Mouse (Mus musculus): ENCODE results near the gene Six1. TPM values are rescaled to one million over a fixed set of nuclear protein-coding genes. Genes with fewer than 3 reads are reported as not detected.

The Six1 gene
- polyA plus RNA-seq, 1 experiment from 2014 or later = 0.53 TPM

- H3K4me1 ChIP-seq (replicated peaks) = peaks cover 28% of the 10 kb centered on the region
- no peak for ATAC-seq (ENCODE audit: insufficient read depth)
- WGBS (ENCODE audit: insufficient replicate concordance) = 2% methylated on average over 5 of the region's 5 CpGs
- H3K9me3 ChIP-seq (replicated peaks) = no peaks in the 10 kb centered on the region
- no peak overlapping the region for H3K4me3 ChIP-seq (replicated peaks)
- H3K9ac ChIP-seq = no peak overlapping the region
- no peaks in the 10 kb centered on the region for H3K36me3 ChIP-seq (replicated peaks)
- peaks cover 100% of the 10 kb centered on the region for H3K27me3 ChIP-seq
- no peak overlapping the region for H3K4me2 ChIP-seq
- H3K27ac ChIP-seq (replicated peaks) = no peak overlapping the region
These were observed 11.3 kb downstream of the Six1 start for GRCm38 (mm10) chr12:73042406-73042805.

GRCm38 (mm10) chr12:73041256-73041630 is 12.4 kb downstream of the Six1 start:
- ATAC-seq (ENCODE audit: insufficient read depth) = no peak
- Histone ChIP-seq H3K36me3 (replicated peaks) (no peaks in the 10 kb centered on the region), H3K27ac (replicated peaks) (no peak overlapping the region), H3K27me3 (peaks cover 97% of the 10 kb centered on the region), H3K4me2 (no peak overlapping the region), H3K4me1 (replicated peaks) (peaks cover 22% of the 10 kb centered on the region), H3K4me3 (replicated peaks) (no peak overlapping the region), H3K9ac (no peak overlapping the region), H3K9me3 (replicated peaks) (no peaks in the 10 kb centered on the region)
- 0% methylated on average over 10 of the region's 10 CpGs for WGBS (ENCODE audit: insufficient replicate concordance)

- WGBS (ENCODE audit: insufficient replicate concordance) = 2% methylated on average over 27 of the region's 27 CpGs
- H3K4me3 ChIP-seq (replicated peaks) = no peak overlapping the region
- H3K9ac ChIP-seq = no peak overlapping the region
- H3K27ac ChIP-seq (replicated peaks) = no peak overlapping the region
- H3K9me3 ChIP-seq (replicated peaks) = no peaks in the 10 kb centered on the region
- H3K4me2 ChIP-seq = no peak overlapping the region
- no peaks in the 10 kb centered on the region for H3K36me3 ChIP-seq (replicated peaks)
- peaks cover 97% of the 10 kb centered on the region for H3K27me3 ChIP-seq
- ATAC-seq (ENCODE audit: insufficient read depth) = no peak
- peaks cover 17% of the 10 kb centered on the region for H3K4me1 ChIP-seq (replicated peaks)
These were observed 13.0 kb downstream of the Six1 start for GRCm38 (mm10) chr12:73040563-73041255.

GRCm38 (mm10) chr12:73039939-73040562 is 13.6 kb downstream of the Six1 start:
- Histone ChIP-seq H3K4me1 (replicated peaks) (peaks cover 10% of the 10 kb centered on the region; the same call in 1 of the 2 replicates), H3K9me3 (replicated peaks) (no peaks in the 10 kb centered on the region), H3K27ac (replicated peaks) (no peak overlapping the region), H3K36me3 (replicated peaks) (no peaks in the 10 kb centered on the region), H3K4me2 (no peak overlapping the region), H3K9ac (no peak overlapping the region), H3K4me3 (replicated peaks) (no peak overlapping the region), H3K27me3 (peaks cover 97% of the 10 kb centered on the region)
- WGBS (ENCODE audit: insufficient replicate concordance) = 2% methylated on average over 18 of the region's 18 CpGs
- no peak for ATAC-seq (ENCODE audit: insufficient read depth)

- Histone ChIP-seq H3K27me3 (peaks cover 97% of the 10 kb centered on the region), H3K9ac (no peak overlapping the region), H3K4me3 (replicated peaks) (no peak overlapping the region), H3K4me1 (replicated peaks) (0 out of 2 replicates have a peak, but pooled peaks cover 3% of the 10 kb centered on the region), H3K27ac (replicated peaks) (no peak overlapping the region), H3K9me3 (replicated peaks) (no peaks in the 10 kb centered on the region), H3K4me2 (no peak overlapping the region), H3K36me3 (replicated peaks) (no peaks in the 10 kb centered on the region)
- no peak for ATAC-seq (ENCODE audit: insufficient read depth)
- 2% methylated on average over 40 of the region's 41 CpGs for WGBS (ENCODE audit: insufficient replicate concordance)
These were observed 14.4 kb downstream of the Six1 start for GRCm38 (mm10) chr12:73038992-73039938.

- 3% methylated on average over 12 of the region's 12 CpGs for WGBS (ENCODE audit: insufficient replicate concordance)
- ATAC-seq (ENCODE audit: insufficient read depth) = no peak
- no peaks in the 10 kb centered on the region for H3K36me3 ChIP-seq (replicated peaks)
- H3K27me3 ChIP-seq = peaks cover 96% of the 10 kb centered on the region
- H3K4me1 ChIP-seq (replicated peaks) = no peaks in the 10 kb centered on the region
- no peak overlapping the region for H3K27ac ChIP-seq (replicated peaks)
- no peaks in the 10 kb centered on the region for H3K9me3 ChIP-seq (replicated peaks)
- H3K9ac ChIP-seq = no peak overlapping the region
- H3K4me2 ChIP-seq = no peak overlapping the region
- H3K4me3 ChIP-seq (replicated peaks) = no peak overlapping the region
These were observed 15.2 kb downstream of the Six1 start for GRCm38 (mm10) chr12:73038441-73038991.

GRCm38 (mm10) chr12:73037385-73038160 is 16.1 kb downstream of the Six1 start:
- Histone ChIP-seq H3K4me2 (no peak overlapping the region), H3K4me1 (replicated peaks) (no peaks in the 10 kb centered on the region), H3K36me3 (replicated peaks) (no peaks in the 10 kb centered on the region), H3K27ac (replicated peaks) (no peak overlapping the region), H3K27me3 (peaks cover 94% of the 10 kb centered on the region), H3K9ac (no peak overlapping the region), H3K9me3 (replicated peaks) (no peaks in the 10 kb centered on the region), H3K4me3 (replicated peaks) (no peak overlapping the region)
- no peak for ATAC-seq (ENCODE audit: insufficient read depth)
- WGBS (ENCODE audit: insufficient replicate concordance) = 6% methylated on average over 7 of the region's 7 CpGs

- H3K9me3 ChIP-seq (replicated peaks) = no peaks in the 10 kb centered on the region
- no peak overlapping the region for H3K4me3 ChIP-seq (replicated peaks)
- 5% methylated on average over 41 of the region's 43 CpGs for WGBS (ENCODE audit: insufficient replicate concordance)
- no peaks in the 10 kb centered on the region for H3K36me3 ChIP-seq (replicated peaks)
- no peak for ATAC-seq (ENCODE audit: insufficient read depth)
- H3K4me2 ChIP-seq = no peak overlapping the region
- no peak overlapping the region for H3K9ac ChIP-seq
- peaks cover 85% of the 10 kb centered on the region for H3K27me3 ChIP-seq
- H3K27ac ChIP-seq (replicated peaks) = no peak overlapping the region
- H3K4me1 ChIP-seq (replicated peaks) = no peaks in the 10 kb centered on the region
These were observed 18.5 kb downstream of the Six1 start for GRCm38 (mm10) chr12:73034901-73035895.

GRCm38 (mm10) chr12:73032665-73033064 is 21.0 kb downstream of the Six1 start:
- H3K27me3 ChIP-seq = peaks cover 64% of the 10 kb centered on the region

More at GRCm38 (mm10) chr12:73032665-73033064, 21.0 kb downstream of the Six1 start:
- no peak overlapping the region for H3K27ac ChIP-seq (replicated peaks)
- ATAC-seq (ENCODE audit: insufficient read depth) = no peak
- no peak overlapping the region for H3K9ac ChIP-seq
- no peak overlapping the region for H3K4me3 ChIP-seq (replicated peaks)
- 51% methylated on average over 3 of the region's 3 CpGs for WGBS (ENCODE audit: insufficient replicate concordance)
- no peak overlapping the region for H3K4me2 ChIP-seq
- H3K4me1 ChIP-seq (replicated peaks) = no peaks in the 10 kb centered on the region
- H3K9me3 ChIP-seq (replicated peaks) = no peaks in the 10 kb centered on the region
- H3K36me3 ChIP-seq (replicated peaks) = no peaks in the 10 kb centered on the region

All from liver, embryonic 15.5 days (tissue).